Mouse (Mus musculus): ENCODE measurements around the gene Dhx8. TPM values are rescaled to one million over a fixed set of nuclear protein-coding genes. Genes with fewer than 3 reads are reported as not detected.

Gene Dhx8
- total and polyA plus RNA-seq, 3 experiments: 33.1 to 44.7 TPM; not detected in 1

DNA sequence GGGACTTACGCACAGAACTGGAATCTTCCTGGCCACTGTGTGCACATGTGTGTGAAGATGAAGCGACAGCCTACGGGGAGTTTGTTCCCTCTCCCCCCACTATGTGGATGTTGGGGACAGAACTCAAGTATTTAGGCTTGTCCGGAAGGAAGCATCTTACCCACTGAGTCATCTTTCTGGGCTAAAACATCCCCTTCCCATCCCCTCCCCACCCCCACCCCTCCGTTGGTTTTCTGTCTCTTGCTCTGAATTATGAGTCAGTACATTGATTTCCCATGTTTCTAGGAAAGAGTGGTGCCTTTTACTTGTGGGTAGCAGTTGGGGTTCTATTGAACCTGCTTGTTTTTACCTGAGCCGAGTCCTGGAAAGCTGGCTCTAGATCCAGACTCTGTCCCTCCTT, 36.0 kb downstream of the Dhx8 start:
- no peak overlapping the region for H3K4me3 ChIP-seq (ENCODE audit: control insufficient read depth in 1 of 2, insufficient read depth in 1 of 2, low read depth in 2 of 2, low read length in 2 of 2)

DNA sequence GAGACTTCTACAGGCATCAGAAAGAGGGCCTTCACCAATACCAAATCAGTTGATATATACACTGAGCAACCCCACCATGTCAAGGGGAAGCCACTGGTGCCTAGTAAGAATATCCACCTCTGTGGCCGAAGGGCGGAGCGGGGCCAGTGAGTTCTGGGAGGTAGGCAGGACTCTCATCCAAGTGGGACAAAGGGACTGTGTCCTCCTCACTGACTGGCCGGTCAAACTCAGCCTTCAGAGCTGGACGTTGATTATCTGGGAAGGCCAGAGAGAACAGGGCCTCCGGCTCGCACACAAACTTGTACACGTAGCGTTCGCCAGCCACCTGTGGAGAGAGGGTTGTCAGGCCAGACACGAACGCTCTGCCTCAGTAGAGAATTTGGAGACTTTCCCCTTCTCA, 37.5 kb downstream of the Dhx8 start:
- Histone ChIP-seq H3K36me3 (ENCODE audit: control insufficient read depth in 1 of 2, insufficient read depth in 2 of 2, low read length in 2 of 2) (peaks cover 0 to 2% of the 10 kb centered on the region in 2 experiments; a peak in 2 of 4 replicates), H3K27me3 (ENCODE audit: control insufficient read depth in 1 of 2, insufficient read depth in 2 of 2, low read length in 2 of 2) (no peaks in the 10 kb centered on the region), H3K4me3 (ENCODE audit: control insufficient read depth in 1 of 2, insufficient read depth in 1 of 2, low read depth in 2 of 2, low read length in 2 of 2) (no peak overlapping the region), H3K9ac (ENCODE audit: control insufficient read depth, low read depth, low read length, poor library complexity, severe bottlenecking) (no peak overlapping the region), H3K27ac (ENCODE audit: control insufficient read depth, low read depth, low read length) (no peak overlapping the region), H3K4me1 (ENCODE audit: control insufficient read depth in 1 of 2, insufficient read depth in 2 of 2, low read length in 2 of 2) (no peaks in the 10 kb centered on the region), H3K9me3 (replicated peaks; ENCODE audit: insufficient read depth, low read length) (no peaks in the 10 kb centered on the region), H3K79me2 (ENCODE audit: control insufficient read depth, insufficient read depth, low read length, poor library complexity) (no peaks in the 10 kb centered on the region)
- no peak for DNase-seq (ENCODE audit: low read depth, low spot score)
- TF ChIP-seq POLR2AphosphoS5 (IDR thresholded peaks at IDR 0.05; ENCODE audit: borderline replicate concordance, low read depth, low read length) (no peak), POLR2A (IDR thresholded peaks at IDR 0.05; ENCODE audit: control insufficient read depth in 1 of 2, insufficient read depth in 1 of 2, low read depth in 1 of 2, low read length in 2 of 2, poor library complexity in 1 of 2) (no peak), ZKSCAN1 (IDR thresholded peaks at IDR 0.05; ENCODE audit: low read depth, low read length) (no peak), TCF12 (IDR thresholded peaks at IDR 0.05; ENCODE audit: low read depth, low read length) (no peak), CHD2 (IDR thresholded peaks at IDR 0.05; ENCODE audit: low read length) (no peak), RAD21 (IDR thresholded peaks at IDR 0.05; ENCODE audit: low read depth, low read length) (no peak), MAZ (IDR thresholded peaks at IDR 0.05; ENCODE audit: low read depth, low read length) (no peak), MXI1 (IDR thresholded peaks at IDR 0.05; ENCODE audit: low read depth, low read length) (no peak), MYC (IDR thresholded peaks at IDR 0.05; ENCODE audit: low read depth, low read length) (no peak), CHD1 (IDR thresholded peaks at IDR 0.05; ENCODE audit: low read depth, low read length) (no peak), USF1 (IDR thresholded peaks at IDR 0.05; ENCODE audit: low read depth, low read length) (no peak), SMC3 (IDR thresholded peaks at IDR 0.05; ENCODE audit: low read depth, low read length) (no peak), ZMIZ1 (IDR thresholded peaks at IDR 0.05; ENCODE audit: low read depth, low read length) (no peak), E2F4 (IDR thresholded peaks at IDR 0.05; ENCODE audit: borderline replicate concordance, low read depth, low read length) (no peak), ZC3H11A (IDR thresholded peaks at IDR 0.05; ENCODE audit: low read depth, low read length) (no peak)

More for the DNA sequence above, 36.0 kb downstream of the Dhx8 start:
- Histone ChIP-seq H3K79me2 (ENCODE audit: control insufficient read depth, insufficient read depth, low read length, poor library complexity) (no peaks in the 10 kb centered on the region), H3K27me3 (ENCODE audit: control insufficient read depth in 1 of 2, insufficient read depth in 2 of 2, low read length in 2 of 2) (no peaks in the 10 kb centered on the region), H3K9me3 (replicated peaks; ENCODE audit: insufficient read depth, low read length) (no peaks in the 10 kb centered on the region), H3K27ac (ENCODE audit: control insufficient read depth, low read depth, low read length) (no peak overlapping the region), H3K9ac (ENCODE audit: control insufficient read depth, low read depth, low read length, poor library complexity, severe bottlenecking) (no peak overlapping the region), H3K36me3 (ENCODE audit: control insufficient read depth in 1 of 2, insufficient read depth in 2 of 2, low read length in 2 of 2) (peaks cover 0 to 12% of the 10 kb centered on the region in 2 experiments; a peak in 2 of 4 replicates), H3K4me1 (ENCODE audit: control insufficient read depth in 1 of 2, insufficient read depth in 2 of 2, low read length in 2 of 2) (no peaks in the 10 kb centered on the region)
- TF ChIP-seq TCF12 (IDR thresholded peaks at IDR 0.05; ENCODE audit: low read depth, low read length): no peak
- TF ChIP-seq BHLHE40 (IDR thresholded peaks at IDR 0.05; ENCODE audit: borderline replicate concordance, low read depth, low read length): no peak
- TF ChIP-seq SMC3 (IDR thresholded peaks at IDR 0.05; ENCODE audit: low read depth, low read length): no peak
- no peak for TF ChIP-seq RCOR1 (IDR thresholded peaks at IDR 0.05; ENCODE audit: low read depth, low read length)
- TF ChIP-seq POLR2A (IDR thresholded peaks at IDR 0.05; ENCODE audit: control insufficient read depth in 1 of 2, insufficient read depth in 1 of 2, low read depth in 1 of 2, low read length in 2 of 2, poor library complexity in 1 of 2): no peak
- TF ChIP-seq USF1 (IDR thresholded peaks at IDR 0.05; ENCODE audit: low read depth, low read length): no peak
- TF ChIP-seq SIN3A (IDR thresholded peaks at IDR 0.05; ENCODE audit: low read length): no peak
- no peak for TF ChIP-seq NRF1 (IDR thresholded peaks at IDR 0.05; ENCODE audit: insufficient read depth, low read depth, low read length, poor library complexity, severe bottlenecking)
- TF ChIP-seq CHD2 (IDR thresholded peaks at IDR 0.05; ENCODE audit: low read length): no peak
- no peak for TF ChIP-seq POLR2AphosphoS2 (IDR thresholded peaks at IDR 0.05; ENCODE audit: low read length)
- no peak for TF ChIP-seq TAL1 (IDR thresholded peaks at IDR 0.05; ENCODE audit: low read length)
- no peak for TF ChIP-seq ZKSCAN1 (IDR thresholded peaks at IDR 0.05; ENCODE audit: low read depth, low read length)
- no peak for TF ChIP-seq MEF2A (IDR thresholded peaks at IDR 0.05; ENCODE audit: extremely low read depth, insufficient replicate concordance, low read depth, low read length, poor library complexity, severe bottlenecking)
- DNase-seq (ENCODE audit: low read depth, low spot score): no peak
